Mouse (Mus musculus) left cerebral cortex, adult 11 months (tissue): Measurements from ENCODE around the gene Gdap1l1.
"Not testable (repeated sequence)": the region's sequence is repeated elsewhere in the genome, so short reads cannot be mapped to it uniquely, and the experiment has no call there.

ENCODE experiments used
- DNase-seq: peaks from one replicate; pipeline ENCODE4 v3.0.0; 2022; ENCODE audit warnings: low spot score

Gene Gdap1l1

DNA sequence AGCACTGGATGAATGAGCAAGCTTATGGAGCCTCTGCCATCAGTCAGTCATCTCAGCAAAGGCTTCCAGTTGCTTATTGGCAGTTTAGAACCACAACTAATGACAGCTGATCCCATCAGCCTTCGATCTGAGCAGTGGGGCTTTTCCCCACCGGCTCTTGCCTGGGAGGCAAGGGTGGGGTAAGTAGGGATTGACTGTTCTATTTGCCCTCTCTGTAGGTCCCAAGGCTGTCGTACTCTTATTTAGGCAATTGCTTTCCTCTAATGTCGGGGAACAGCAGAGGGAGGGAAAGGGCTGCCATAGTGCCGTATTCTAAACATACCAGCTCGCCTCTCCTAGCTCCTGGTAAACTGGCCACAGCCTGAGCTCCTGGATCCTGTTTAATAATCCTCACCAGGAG lies 13.7 kb upstream of the Gdap1l1 start, which contains the start of gene Oser1:
Gene Oser1 (minus strand): TSS at position 101 of the 400 bp plus-strand sequence.
- no peak for DNase-seq

DNA sequence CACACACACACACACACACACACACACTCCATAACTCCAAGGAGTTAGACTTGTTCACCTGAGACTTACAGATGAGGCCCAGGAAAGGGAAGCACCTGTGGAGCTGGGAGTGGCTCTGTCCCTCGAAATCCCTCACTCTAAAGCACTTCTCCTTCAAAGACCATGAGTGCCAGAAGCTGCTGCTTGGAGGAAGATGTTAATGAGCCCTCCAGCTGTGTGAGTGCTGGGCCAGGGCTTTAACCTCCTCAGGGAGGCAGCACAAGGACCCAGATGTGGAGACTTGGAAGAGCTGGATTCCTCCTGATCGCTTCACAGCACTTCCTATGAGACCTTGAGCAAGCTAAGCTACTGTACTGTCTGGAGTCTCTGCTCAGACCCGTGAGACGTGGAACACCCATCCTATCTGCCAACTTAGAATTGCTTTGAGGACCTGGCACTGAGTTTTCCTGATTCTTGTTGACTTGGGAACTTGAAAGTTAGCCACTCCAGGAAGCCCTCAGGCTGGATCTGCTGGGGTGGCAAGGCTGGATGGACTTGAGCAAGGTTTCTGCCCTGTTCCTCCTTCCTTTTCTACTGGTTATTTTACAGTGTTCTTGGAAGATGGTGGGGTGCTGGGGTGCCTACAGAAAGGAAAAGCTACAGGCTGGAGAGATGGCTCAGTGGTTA lies 9.8 kb upstream of the Gdap1l1 start:
- DNase-seq: no peak

DNA sequence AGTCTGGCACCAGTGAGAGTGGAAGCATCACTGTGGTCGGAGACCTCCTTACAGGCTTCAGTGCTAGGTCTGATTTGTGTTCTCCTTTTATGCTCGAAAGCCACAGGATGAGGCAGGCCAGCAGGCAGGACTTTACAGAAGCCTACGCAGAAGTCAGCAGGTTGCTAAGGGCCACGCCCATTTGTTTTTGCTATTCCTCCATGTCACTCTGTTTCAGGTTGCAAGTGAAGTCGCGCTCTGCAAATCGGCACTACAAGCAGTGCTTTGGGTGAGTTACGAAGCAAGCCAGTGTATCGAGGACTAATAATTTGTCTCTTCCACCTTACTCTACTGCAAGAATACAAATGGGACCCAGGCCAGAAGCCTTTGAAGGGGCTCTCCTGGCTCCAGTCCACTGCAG lies 7.0 kb upstream of the Gdap1l1 start:
- DNase-seq: no peak

DNA sequence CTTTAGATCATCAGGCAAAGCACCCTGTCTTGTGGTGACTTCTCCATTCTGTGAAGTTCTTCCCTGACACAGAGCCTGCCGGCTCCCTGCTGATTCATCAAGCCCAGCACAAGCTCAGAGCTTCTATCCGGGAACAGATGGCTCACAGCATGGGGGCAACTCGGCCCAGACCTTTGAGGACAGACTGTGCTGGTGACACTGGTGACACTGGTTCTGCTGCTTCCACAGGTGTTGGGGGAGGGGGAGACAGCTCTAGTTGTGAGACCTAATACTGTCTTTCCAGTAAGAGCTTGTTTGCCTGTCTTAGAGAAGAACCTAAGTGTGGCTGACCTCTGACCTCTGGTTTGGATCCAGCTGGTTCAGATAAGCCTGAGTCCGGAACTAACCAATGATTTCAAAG lies 4.3 kb upstream of the Gdap1l1 start:
- DNase-seq: no peak

DNA sequence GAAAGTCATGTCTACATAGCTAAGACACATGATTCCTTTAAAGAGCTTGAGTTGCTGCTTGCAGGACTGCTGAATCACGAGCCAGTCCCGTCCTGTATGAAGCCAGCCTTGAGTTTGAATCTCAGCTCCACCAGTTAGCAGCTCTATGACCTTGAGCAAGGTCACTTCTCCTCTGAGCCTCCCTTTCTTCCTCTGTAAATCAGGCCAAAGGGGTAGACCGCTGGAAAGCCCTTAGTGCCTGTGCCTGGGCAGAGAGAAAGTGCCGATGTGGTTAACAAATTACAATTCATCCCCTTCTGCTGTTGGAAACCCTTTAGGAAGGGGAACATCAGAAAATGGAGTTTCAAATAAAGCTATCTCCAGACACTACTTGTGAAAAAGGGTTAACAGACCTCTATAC lies 476 bp upstream of the Gdap1l1 start:
- no peak for DNase-seq

DNA sequence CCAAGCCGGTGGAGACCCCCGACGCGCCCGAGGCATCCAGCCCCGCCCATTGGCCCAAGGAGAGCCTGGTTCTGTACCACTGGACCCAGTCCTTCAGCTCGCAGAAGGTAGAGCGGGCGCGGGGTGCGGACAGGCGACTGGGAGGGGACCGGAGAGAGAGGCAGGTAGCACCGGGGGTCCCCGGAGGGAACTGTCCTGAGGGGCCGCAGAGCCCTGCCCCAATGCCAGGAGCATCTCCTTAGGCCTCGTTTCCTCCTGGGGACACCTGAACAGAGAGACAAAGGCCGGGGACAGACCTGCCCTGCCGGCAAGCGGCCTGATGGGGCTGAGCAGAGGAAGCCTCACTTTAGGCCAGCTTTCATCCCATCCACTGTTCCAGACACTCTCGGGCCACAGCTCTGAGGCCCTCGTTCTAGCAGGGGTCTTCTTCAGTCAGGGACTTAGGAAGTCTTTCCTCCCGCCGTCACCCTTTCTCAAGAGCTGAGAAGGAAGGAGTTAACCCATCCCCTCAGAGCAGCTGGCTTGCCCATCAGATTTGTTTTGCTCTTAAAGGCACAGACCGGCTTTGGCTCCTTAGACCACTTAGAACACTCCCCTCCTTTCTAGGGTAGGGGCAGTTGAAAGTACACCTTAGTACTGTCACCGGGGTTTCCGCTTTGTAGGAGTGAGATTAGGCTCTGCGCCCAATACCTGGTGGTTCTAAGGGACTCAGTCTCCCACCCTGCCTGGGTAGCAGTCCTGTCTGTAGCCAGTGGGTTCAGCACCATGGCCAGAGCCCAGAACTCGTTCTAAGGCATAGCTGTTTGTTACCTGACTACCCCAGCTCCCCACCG lies 559 bp downstream of the Gdap1l1 start:
- no peak for DNase-seq

DNA sequence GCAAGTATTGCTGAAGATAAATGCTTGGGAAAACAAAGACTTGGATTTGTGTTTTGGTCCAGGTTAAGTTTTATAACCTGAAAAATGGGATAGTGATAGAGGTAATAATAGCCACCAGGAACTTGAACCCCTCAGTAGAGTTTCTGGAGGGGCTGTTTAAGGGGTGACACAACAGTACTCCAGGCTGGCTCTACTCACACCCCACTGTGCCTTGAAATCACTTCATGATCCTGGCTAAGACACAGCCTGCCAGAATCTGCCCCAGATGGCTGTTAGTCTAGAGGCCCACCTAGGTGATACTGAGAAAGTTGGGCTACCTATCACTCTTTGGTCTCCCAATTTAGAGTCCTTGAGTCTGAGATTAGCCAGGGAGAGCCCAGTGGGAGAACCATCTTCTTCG lies 1.2 kb downstream of the Gdap1l1 start:
- no peak for DNase-seq

DNA sequence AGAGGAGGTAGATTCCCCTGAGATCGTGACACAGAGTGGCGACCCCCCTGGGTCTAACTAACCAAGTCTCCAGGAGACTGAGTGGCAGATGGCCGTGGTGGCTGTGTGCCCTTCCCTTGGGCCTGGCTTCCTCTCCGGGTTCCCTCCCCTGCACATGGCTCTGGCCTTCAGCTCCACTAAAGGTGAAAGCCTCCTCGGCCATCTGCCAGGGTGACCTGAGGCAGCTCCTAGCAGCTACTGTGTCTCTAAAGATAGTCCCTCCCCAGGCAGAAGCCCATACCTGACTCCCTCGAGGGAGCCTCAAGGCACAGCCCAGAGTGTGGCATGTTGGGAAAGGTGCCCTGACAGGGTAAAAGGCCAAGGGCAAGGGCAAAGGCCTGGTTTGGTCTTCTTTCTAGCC lies 5.3 kb downstream of the Gdap1l1 start:
- DNase-seq: no peak

DNA sequence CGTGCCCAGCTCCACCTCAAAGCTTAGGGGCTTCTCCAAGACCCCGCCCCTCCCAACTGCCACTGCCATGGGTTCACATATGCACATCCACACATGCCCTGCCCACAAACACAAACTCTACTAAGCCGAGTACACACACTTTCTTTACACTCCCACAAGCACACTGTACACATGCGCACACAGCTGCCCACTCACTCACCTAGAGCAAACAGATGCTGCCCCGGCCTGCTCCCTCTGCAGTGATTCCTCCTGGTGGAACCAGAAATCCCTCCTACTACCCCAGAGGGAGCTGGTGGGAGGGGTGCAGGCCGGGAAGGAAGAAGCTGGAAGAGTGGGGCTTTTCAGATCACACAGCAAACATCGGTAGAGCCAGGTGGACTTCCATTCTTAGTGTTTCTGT lies 5.7 kb downstream of the Gdap1l1 start:
- no peak for DNase-seq

DNA sequence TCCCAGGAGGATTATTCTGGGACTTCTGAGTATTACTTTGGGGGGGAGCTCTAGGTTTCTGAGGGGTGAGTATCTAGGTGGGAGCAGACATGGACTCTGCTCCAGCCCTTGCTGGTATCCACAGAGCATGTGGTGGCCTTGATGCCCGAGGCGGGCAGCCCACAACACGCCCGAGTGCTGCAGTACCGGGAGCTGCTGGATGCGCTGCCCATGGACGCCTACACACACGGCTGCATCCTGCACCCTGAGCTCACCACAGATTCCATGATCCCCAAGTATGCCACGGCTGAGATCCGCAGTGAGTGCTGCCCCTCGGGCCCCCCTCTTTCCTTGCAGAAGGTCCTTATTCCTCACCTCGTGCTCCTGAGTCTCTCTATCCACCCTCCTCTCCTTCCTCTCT lies 9.1 kb downstream of the Gdap1l1 start:
- DNase-seq: no peak

DNA sequence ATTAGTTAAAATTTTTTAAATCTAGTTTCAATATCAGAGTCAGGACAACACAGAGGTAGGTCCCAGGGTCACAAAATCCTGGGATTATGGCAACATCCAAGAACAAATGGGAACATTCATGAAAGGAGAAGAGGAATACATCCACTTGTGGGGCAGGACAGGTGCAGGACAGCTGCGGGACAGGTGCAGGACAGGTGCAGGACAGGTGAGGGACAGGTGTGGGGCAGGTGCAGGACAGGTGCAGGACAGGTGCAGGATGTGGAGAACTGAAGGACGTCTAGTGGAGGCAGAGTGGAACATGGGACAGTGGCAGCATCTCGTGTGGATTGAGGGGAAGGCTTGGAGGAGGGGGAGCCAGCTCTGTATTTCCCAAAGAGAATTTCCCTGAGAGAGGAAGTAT lies 11.0 kb downstream of the Gdap1l1 start:
- DNase-seq: no peak

DNA sequence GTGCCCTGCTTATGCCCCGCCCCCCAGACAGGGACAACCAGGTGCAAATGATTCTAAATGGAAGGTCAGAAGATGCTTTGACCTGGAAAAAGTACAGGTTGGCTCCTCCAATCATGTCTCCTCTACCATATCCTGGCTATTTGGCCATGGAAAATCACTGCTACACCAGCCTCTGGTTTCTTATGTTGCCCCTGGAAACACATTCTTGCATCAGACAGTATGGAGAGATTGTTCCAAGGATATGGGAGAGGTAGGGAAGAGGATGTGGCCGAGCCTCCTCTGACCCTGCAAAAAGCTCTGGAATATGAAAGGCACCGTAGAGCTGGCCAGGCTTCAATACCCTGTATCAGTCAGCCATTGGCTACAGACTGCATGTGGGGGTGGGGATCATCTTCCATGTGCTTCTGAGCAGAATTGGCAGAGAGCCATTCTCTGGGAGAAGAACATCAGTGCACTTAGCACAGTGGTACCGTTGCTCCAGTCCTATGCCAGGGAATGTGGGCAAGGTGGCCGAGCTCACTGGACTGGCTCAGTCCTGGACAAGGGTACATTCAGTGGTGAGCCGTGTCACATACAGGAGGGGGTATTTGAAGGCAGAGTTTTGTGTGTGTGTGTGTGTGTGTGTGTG lies 12.5 kb downstream of the Gdap1l1 start:
- no peak for DNase-seq

DNA sequence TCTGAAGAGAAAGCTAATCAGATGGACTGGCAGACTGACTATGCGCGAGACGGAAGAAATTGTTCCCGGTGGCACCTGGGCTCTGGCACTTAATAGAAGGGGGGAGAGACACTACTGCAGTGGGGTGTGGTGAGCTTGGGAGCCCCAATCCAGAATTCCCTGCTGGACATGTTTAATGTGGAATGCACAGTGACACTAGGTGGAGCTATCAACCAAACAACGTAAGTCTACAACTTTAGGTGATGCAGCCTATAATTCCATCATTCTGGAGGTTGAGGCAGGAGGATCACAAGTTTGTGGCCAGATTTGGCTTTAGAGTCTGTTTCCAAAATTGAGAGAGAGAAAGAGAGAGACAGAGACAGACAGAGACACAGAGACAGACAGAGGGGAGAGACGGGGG lies 14.5 kb downstream of the Gdap1l1 start:
- no peak for DNase-seq

DNA sequence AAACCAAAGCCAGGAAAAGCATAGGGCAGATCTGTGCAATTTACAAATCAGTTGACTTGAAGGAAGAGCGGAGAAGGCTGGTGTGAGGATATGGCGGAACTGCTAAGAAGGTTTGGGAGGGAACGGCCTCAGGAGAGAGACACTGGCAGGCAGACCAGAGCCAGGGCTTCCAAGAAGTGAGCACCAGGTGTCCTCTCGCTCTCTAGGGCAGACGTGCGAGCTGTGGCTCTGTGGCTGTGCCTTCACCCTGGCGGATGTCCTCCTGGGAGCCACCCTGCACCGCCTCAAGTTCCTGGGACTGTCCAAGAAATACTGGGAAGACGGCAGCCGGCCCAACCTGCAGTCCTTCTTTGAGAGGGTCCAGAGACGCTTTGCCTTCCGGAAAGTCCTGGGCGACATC lies 15.1 kb downstream of the Gdap1l1 start:
- DNase-seq: no peak

DNA sequence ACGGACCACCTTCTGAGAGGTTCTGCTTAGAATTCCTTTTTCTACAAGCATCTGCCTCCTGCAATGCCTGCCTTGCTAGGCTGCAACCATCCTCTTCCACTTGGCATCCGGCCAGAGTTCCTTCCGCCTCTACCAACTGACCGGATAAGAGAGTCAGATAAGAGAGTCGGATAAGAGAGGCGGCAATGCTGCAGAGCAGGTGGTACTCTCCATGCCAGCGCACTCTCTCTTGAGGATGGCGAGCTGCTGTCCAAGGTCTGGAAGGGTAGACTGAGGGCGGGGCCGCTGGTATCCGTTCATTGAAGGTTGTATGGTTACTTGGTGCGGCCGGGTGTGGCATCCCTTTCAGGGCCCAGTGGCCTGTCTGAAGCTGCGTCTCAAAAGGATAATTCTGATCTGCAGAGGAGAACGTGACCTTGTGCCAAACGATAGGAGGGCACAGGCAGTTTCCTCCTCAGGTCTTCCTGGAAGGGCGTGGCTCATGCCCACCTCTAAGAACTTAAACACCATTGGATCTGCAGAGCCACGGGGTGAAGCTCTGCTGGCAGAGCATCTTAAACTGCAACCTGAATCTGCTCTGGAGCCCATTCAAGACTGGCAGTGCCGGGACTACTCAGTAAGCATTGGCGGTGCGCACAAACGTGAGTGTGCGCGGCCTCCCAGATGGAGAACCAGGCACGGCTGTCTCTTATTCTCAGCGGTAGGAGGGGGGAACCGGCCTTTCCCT lies 20.4 kb downstream of the Gdap1l1 start:
- DNase-seq: no peak

DNA sequence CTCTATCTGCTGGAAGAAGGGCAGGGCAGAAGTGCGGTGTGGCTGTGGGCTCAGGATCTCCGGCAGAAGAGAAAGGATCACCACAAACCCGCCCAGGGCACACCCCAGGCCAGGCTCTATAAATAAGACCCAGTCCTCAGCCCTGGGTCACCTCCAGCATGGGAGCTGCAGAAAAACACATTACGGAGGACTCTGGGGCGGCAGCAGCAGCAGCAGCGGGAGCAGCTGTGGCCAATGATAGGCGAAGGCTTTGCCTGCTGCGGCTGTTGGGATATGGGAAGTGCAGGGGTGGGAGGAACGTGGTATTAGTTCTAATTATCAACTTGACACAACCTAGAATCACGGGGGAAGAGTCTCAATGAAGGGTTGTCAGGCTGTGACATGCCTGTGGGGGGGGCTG lies 21.1 kb downstream of the Gdap1l1 start:
- DNase-seq: no peak

DNA sequence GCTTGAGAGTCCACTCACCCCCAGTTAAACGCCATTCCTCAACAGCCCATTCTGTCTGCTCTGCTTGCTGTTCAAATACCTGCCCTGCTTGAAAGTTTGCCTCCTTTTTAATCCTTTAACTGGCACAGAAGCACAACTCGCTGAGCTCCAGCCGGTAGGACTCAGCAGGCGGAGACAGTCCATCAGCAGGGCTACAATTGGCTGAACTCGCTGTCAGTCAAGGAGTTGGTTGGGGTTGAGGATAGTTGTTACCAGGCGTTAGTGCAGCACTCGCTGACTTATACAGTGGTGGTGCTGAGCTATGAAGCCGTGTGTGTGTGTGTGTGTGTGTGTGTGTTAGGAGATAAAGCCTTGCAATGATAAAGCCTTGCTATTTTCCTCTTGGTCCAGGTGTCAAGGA lies 22.3 kb downstream of the Gdap1l1 start:
- no peak for DNase-seq

DNA sequence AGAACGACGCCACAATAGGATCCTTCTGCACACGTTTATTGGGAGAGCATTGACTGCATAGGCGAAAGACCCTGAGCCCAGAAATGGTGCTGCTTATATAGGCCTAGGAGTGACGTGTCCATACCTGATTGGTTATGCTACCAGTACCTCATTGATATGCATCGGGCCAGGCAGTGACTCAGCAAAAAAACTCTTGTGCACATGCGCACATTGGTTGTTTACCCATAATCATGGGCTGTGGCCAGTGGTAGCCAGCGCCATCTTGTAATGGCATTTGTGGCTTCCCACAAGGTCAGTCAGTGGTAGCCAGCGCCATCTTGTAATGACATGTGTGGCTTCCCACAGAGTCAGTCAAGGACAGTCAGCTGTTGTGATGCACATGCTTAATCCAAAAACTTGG lies 23.0 kb downstream of the Gdap1l1 start:
- not testable (repeated sequence) for DNase-seq

DNA sequence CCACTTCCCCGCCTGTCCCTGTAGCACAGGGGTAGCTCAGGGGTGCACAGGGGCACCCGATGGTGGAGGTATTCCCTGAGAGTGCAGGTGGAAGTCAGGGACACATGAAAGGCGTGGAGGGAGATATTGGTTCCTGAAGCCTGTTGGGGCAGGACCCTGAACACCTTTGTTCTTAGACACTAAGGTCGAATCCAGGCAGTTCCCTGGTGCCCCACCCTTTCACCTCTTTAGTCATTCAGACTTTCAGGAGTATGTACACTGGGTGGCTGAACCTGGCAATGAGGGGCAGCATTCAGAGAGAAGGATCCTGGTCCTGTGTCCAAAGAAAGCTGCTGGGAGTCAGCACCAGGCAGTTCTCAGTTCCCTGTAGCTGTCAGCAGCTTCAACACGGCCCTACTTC lies 24.1 kb downstream of the Gdap1l1 start:
- no peak for DNase-seq

DNA sequence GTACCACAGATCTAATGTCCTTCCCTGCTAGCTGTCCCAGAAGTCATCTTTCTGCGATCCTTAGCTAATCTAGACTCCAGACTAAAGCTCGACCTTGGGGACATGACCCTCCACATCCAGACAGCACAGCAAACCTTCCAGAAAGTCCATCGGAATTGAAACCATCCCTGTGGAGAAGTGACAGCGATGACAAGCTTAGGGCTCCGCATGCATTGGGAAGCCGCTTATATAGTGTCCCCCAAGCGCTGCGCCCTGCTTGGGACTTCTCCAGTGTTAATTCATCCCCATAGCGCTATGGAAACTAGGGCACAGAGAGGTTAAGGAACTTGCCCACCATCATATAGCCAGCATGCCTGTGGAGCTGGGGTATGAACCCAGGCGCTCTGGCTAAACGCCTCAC lies 24.5 kb downstream of the Gdap1l1 start:
- DNase-seq: no peak

DNA sequence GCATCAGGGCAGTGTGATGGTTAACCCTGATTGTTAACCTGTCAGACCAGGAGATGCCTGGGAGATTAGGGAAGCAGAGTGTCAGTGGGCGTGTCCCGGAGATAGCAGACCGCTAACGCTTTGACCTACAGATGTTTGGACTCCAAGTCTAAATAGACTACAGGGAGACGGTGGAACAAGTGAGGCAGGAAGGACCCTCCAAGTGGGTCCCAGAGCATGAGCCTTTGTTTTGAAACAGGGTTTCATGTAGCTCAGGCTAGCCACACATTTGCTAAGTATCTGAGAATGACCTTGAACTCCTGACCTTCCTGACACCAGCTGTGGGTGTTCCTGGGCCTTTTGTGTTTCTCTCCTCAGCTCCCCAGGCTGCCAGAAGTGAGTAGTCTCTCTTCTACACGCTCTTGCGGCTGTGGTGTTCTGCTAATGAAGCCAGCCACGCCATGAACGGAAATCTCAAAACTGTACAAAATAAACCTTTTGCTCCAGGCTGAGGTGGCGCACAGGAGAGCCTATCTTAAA lies 25.0 kb downstream of the Gdap1l1 start:
- DNase-seq: no peak

DNA sequence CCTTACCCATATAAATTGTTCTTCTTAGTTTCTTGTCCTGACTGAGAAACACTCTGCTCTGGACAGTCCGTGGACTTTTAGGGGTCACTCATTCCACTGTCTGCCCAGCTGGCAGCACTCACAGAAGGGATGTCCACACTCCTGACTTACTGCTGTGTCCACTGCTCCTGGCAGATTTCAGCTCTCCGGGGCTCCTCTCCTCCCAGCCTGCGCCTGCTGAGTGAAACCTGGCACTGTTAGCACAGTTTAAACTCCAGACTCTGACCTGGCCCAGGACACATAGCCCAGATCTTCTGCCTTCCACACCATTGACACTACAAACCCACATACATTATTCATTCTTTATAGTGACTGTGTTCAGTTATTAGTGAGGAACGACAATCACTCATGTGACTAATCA lies 25.7 kb downstream of the Gdap1l1 start:
- no peak for DNase-seq
